Mouse (Mus musculus): ENCODE measurements at regions not wholly inside any gene's neighbourhood (a gene's known extent, or its start where the extent isn't known, plus 50 kb on each side); places are given as distances from the start of the nearest gene placed in this dataset.

GRCm38 (mm10) chr14:48942882-48943281 is 123.0 kb upstream of the Ap5m1 start:
- H3K36me3 ChIP-seq (replicated peaks) = no peaks in the 10 kb centered on the region
- H3K9me3 ChIP-seq (replicated peaks) = no peaks in the 10 kb centered on the region
- DNase-seq (ENCODE audit: low spot score) (no peak), ATAC-seq (ENCODE audit: extremely low read depth, insufficient number of reproducible peaks, low FRiP score, poor library complexity, severe bottlenecking) (no peak)
- H3K4me3 ChIP-seq (ENCODE audit: low read depth, low read length) = no peak overlapping the region
- no peaks in the 10 kb centered on the region for H3K4me1 ChIP-seq (ENCODE audit: insufficient read depth, low read depth, low read length)
- no peaks in the 10 kb centered on the region for H3K27me3 ChIP-seq (ENCODE audit: insufficient read depth, low read length)
- TF ChIP-seq GATA2 (IDR thresholded peaks at IDR 0.05; ENCODE audit: borderline replicate concordance, low read depth, low read length) (no peak), POLR2AphosphoS5 (IDR thresholded peaks at IDR 0.05; ENCODE audit: insufficient replicate concordance, low read depth, low read length) (no peak), TAL1 (conservative IDR thresholded peaks at IDR 0.05; ENCODE audit: low read depth, low read length) (no peak), GATA1 (IDR thresholded peaks at IDR 0.05; ENCODE audit: borderline replicate concordance, low read length) (no peak), CTCF (IDR thresholded peaks at IDR 0.05; ENCODE audit: low read depth, low read length) (no peak)

GRCm38 (mm10) chr14:48930886-48931285 is 135.0 kb upstream of the Ap5m1 start:
- Histone ChIP-seq H3K9me3 (replicated peaks) (no peaks in the 10 kb centered on the region), H3K4me1 (ENCODE audit: insufficient read depth, low read depth, low read length) (no peaks in the 10 kb centered on the region), H3K36me3 (replicated peaks) (no peaks in the 10 kb centered on the region), H3K27me3 (ENCODE audit: insufficient read depth, low read length) (no peaks in the 10 kb centered on the region), H3K4me3 (ENCODE audit: low read depth, low read length) (no peak overlapping the region)
- TF ChIP-seq GATA2 (IDR thresholded peaks at IDR 0.05; ENCODE audit: borderline replicate concordance, low read depth, low read length) (no peak), GATA1 (IDR thresholded peaks at IDR 0.05; ENCODE audit: borderline replicate concordance, low read length) (no peak), CTCF (IDR thresholded peaks at IDR 0.05; ENCODE audit: low read depth, low read length) (no peak), POLR2AphosphoS5 (IDR thresholded peaks at IDR 0.05; ENCODE audit: insufficient replicate concordance, low read depth, low read length) (no peak), TAL1 (conservative IDR thresholded peaks at IDR 0.05; ENCODE audit: low read depth, low read length) (no peak)
- DNase-seq (ENCODE audit: low spot score) (no peak), ATAC-seq (ENCODE audit: extremely low read depth, insufficient number of reproducible peaks, low FRiP score, poor library complexity, severe bottlenecking) (no peak)

GRCm38 (mm10) chr14:48925870-48926269 is 140.0 kb upstream of the Ap5m1 start:
- ATAC-seq (ENCODE audit: extremely low read depth, insufficient number of reproducible peaks, low FRiP score, poor library complexity, severe bottlenecking) (no peak), DNase-seq (ENCODE audit: low spot score) (no peak)
- Histone ChIP-seq H3K4me3 (ENCODE audit: low read depth, low read length) (no peak overlapping the region), H3K36me3 (replicated peaks) (no peaks in the 10 kb centered on the region), H3K4me1 (ENCODE audit: insufficient read depth, low read depth, low read length) (no peaks in the 10 kb centered on the region), H3K27me3 (ENCODE audit: insufficient read depth, low read length) (no peaks in the 10 kb centered on the region), H3K9me3 (replicated peaks) (no peaks in the 10 kb centered on the region)
- no peak for TF ChIP-seq CTCF (IDR thresholded peaks at IDR 0.05; ENCODE audit: low read depth, low read length)
- no peak for TF ChIP-seq GATA2 (IDR thresholded peaks at IDR 0.05; ENCODE audit: borderline replicate concordance, low read depth, low read length)
- no peak for TF ChIP-seq POLR2AphosphoS5 (IDR thresholded peaks at IDR 0.05; ENCODE audit: insufficient replicate concordance, low read depth, low read length)
- TF ChIP-seq GATA1 (IDR thresholded peaks at IDR 0.05; ENCODE audit: borderline replicate concordance, low read length) = no peak
- no peak for TF ChIP-seq TAL1 (conservative IDR thresholded peaks at IDR 0.05; ENCODE audit: low read depth, low read length)

- Histone ChIP-seq H3K4me1 (ENCODE audit: insufficient read depth, low read depth, low read length) (no peaks in the 10 kb centered on the region), H3K27me3 (ENCODE audit: insufficient read depth, low read length) (no peaks in the 10 kb centered on the region), H3K4me3 (ENCODE audit: low read depth, low read length) (no peak overlapping the region), H3K36me3 (replicated peaks) (no peaks in the 10 kb centered on the region), H3K9me3 (replicated peaks) (no peaks in the 10 kb centered on the region)
- ATAC-seq (ENCODE audit: extremely low read depth, insufficient number of reproducible peaks, low FRiP score, poor library complexity, severe bottlenecking) (no peak), DNase-seq (ENCODE audit: low spot score) (no peak)
- TF ChIP-seq TAL1 (conservative IDR thresholded peaks at IDR 0.05; ENCODE audit: low read depth, low read length) (no peak), CTCF (IDR thresholded peaks at IDR 0.05; ENCODE audit: low read depth, low read length) (no peak), POLR2AphosphoS5 (IDR thresholded peaks at IDR 0.05; ENCODE audit: insufficient replicate concordance, low read depth, low read length) (no peak), GATA2 (IDR thresholded peaks at IDR 0.05; ENCODE audit: borderline replicate concordance, low read depth, low read length) (no peak), GATA1 (IDR thresholded peaks at IDR 0.05; ENCODE audit: borderline replicate concordance, low read length) (no peak)
Measured at GRCm38 (mm10) chr14:48909420-48909819, 156.5 kb upstream of the Ap5m1 start.

GRCm38 (mm10) chr14:48907991-48908698 is 157.8 kb upstream of the Ap5m1 start:
- Histone ChIP-seq H3K4me1 (ENCODE audit: insufficient read depth, low read depth, low read length) (no peaks in the 10 kb centered on the region), H3K9me3 (replicated peaks) (no peaks in the 10 kb centered on the region), H3K4me3 (ENCODE audit: low read depth, low read length) (no peak overlapping the region), H3K27me3 (ENCODE audit: insufficient read depth, low read length) (no peaks in the 10 kb centered on the region), H3K36me3 (replicated peaks) (no peaks in the 10 kb centered on the region)
- no peak for TF ChIP-seq POLR2AphosphoS5 (IDR thresholded peaks at IDR 0.05; ENCODE audit: insufficient replicate concordance, low read depth, low read length)
- no peak for TF ChIP-seq GATA2 (IDR thresholded peaks at IDR 0.05; ENCODE audit: borderline replicate concordance, low read depth, low read length)
- no peak for TF ChIP-seq GATA1 (IDR thresholded peaks at IDR 0.05; ENCODE audit: borderline replicate concordance, low read length)
- no peak for TF ChIP-seq CTCF (IDR thresholded peaks at IDR 0.05; ENCODE audit: low read depth, low read length)
- TF ChIP-seq TAL1 (conservative IDR thresholded peaks at IDR 0.05; ENCODE audit: low read depth, low read length) = no peak
- ATAC-seq (ENCODE audit: extremely low read depth, insufficient number of reproducible peaks, low FRiP score, poor library complexity, severe bottlenecking) = no peak
- DNase-seq (ENCODE audit: low spot score) = no peak

GRCm38 (mm10) chr14:48907403-48907973 is 158.4 kb upstream of the Ap5m1 start:
- Histone ChIP-seq H3K4me1 (ENCODE audit: insufficient read depth, low read depth, low read length) (no peaks in the 10 kb centered on the region), H3K27me3 (ENCODE audit: insufficient read depth, low read length) (no peaks in the 10 kb centered on the region), H3K9me3 (replicated peaks) (no peaks in the 10 kb centered on the region), H3K36me3 (replicated peaks) (no peaks in the 10 kb centered on the region), H3K4me3 (ENCODE audit: low read depth, low read length) (no peak overlapping the region)
- DNase-seq (ENCODE audit: low spot score) (no peak), ATAC-seq (ENCODE audit: extremely low read depth, insufficient number of reproducible peaks, low FRiP score, poor library complexity, severe bottlenecking) (no peak)
- no peak for TF ChIP-seq POLR2AphosphoS5 (IDR thresholded peaks at IDR 0.05; ENCODE audit: insufficient replicate concordance, low read depth, low read length)
- no peak for TF ChIP-seq TAL1 (conservative IDR thresholded peaks at IDR 0.05; ENCODE audit: low read depth, low read length)
- TF ChIP-seq GATA2 (IDR thresholded peaks at IDR 0.05; ENCODE audit: borderline replicate concordance, low read depth, low read length) = no peak
- TF ChIP-seq CTCF (IDR thresholded peaks at IDR 0.05; ENCODE audit: low read depth, low read length) = no peak
- no peak for TF ChIP-seq GATA1 (IDR thresholded peaks at IDR 0.05; ENCODE audit: borderline replicate concordance, low read length)
